Mouse (Mus musculus) B cell, adult 62 days (primary cell): Measurements from ENCODE around the gene Oas1d. TPM values are rescaled to one million over a fixed set of nuclear protein-coding genes. Genes with fewer than 3 reads are reported as not detected.

Experiments used
- total RNA-seq: library from RNA; stranded (reverse); gene quantifications from 4 replicates; pipeline ENCODE4 v1.2.4, GENCODE M21; 2023

Gene Oas1d
- not detected in 4 replicates for total RNA-seq

GRCm38 (mm10) chr5:120914204-120914603 is at the start of gene Oas1d:
Oas1d (plus strand) TSS chr5:120914536.

GRCm38 (mm10) chr5:120887413-120887812 is 26.9 kb upstream of the Oas1d start, which contains the start of gene Oas1g:
Oas1g (minus strand) TSS chr5:120887613.

GRCm38 (mm10) chr5:120906791-120907733 is 7.3 kb upstream of the Oas1d start, which contains the start of gene Oas1a:
Oas1a (minus strand) TSS chr5:120907521.

Other genes with a start within 250 kb of the Oas1d start
- gene Dtx1, start 202.6 kb upstream of the Oas1d start, total RNA-seq: 228 to 277 TPM (median 246 TPM) in 4 replicates
- 4.9 to 6.1 TPM (median 5.6 TPM) in 4 replicates for gene Oas2, start 164.7 kb upstream of the Oas1d start, total RNA-seq
- 2.6 to 3.2 TPM (median 2.9 TPM) in 4 replicates for gene Oas3, start 136.9 kb upstream of the Oas1d start, total RNA-seq
- gene Oas1e, start 119.0 kb upstream of the Oas1d start, total RNA-seq: 0.41 to 1.0 TPM (median 0.57 TPM) in 3 of 4 replicates, not detected in the other
- gene Oas1c, start 102.0 kb upstream of the Oas1d start, total RNA-seq: 10.9 to 17.7 TPM (median 13.6 TPM) in 4 replicates
- not detected in 4 replicates for gene Oas1f, start 67.2 kb upstream of the Oas1d start, total RNA-seq
- not detected in 4 replicates for gene Oas1h, start 53.1 kb upstream of the Oas1d start, total RNA-seq
- 0.35 to 0.75 TPM (median 0.43 TPM) in 3 of 4 replicates, not detected in the other for gene Oas1g, start 26.9 kb upstream of the Oas1d start, total RNA-seq
- gene Oas1a, start 7.0 kb upstream of the Oas1d start, total RNA-seq: 1.6 to 2.9 TPM (median 2.5 TPM) in 4 replicates
- gene Rph3a, start 95.6 kb downstream of the Oas1d start, total RNA-seq: not detected in 4 replicates